Mouse (Mus musculus) G1E (cell line): Measurements from ENCODE around the gene Hmox2.
"Not testable (repeated sequence)": the region's sequence is repeated elsewhere in the genome, so short reads cannot be mapped to it uniquely, and the experiment has no call there.

ENCODE experiments used
- CTCF ChIP-seq: IDR thresholded peaks from 2 replicates; pipeline ENCODE4 v1.5.1; 2012; ENCODE audit warnings: low read depth, low read length, inconsistent platforms, mixed read lengths
- GATA1 ChIP-seq: IDR thresholded peaks from 2 replicates; pipeline ENCODE4 v1.6.1; 2012; ENCODE audit warnings: borderline replicate concordance, low read length, inconsistent platforms, mixed read lengths

GRCm38 (mm10) chr16:4680922-4681455, 45.2 kb upstream of the Hmox2 start:
- TF ChIP-seq CTCF, GATA1: not testable (repeated sequence)
